Mouse (Mus musculus) brain, adult 2 months (tissue): ENCODE measurements at regions not wholly inside any gene's neighbourhood (a gene's known extent, or its start where the extent isn't known, plus 50 kb on each side); places are given as distances from the start of the nearest gene placed in this dataset.

Experiments
- DNase-seq: peaks from one replicate; pipeline ENCODE4 v3.0.0; 2011; ENCODE audit warnings: low read depth, low spot score

DNA sequence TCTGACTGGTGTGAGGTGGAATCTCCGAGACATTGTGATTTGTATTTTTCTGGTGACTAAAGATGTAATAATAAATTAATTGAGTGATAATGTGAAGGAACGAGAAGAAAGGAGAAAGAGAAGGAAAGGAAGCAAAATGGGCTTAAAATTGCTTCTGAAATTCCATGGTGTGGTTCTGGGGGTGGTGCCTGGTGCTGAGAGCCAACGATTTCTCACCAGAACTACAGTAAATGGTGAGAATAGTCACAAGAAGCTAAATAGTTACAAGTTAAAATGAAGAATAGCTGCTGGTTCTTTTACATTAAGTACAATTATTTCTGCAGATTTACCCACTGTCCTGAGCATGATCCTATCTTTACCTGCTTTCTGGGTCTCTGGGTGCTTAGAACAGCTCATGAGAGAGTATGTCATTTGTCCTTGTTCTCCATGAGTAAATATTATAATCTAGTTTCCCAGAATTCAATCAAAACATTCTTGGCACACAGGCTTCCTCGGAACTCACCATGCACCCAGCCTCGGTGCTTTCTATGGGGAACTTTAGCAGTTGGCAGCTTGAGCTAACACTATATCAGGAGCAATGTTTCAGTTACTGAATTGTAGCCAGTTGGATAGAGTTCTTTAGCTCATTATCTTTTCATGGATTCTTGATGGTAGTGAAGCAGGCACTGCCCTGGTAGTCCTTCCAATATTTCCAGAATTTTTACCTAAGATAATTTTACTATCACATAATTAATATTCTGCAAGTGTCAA lies 1198.6 kb downstream of the Epha7 start:
- peak; percentile 14 for DNase-seq

DNA sequence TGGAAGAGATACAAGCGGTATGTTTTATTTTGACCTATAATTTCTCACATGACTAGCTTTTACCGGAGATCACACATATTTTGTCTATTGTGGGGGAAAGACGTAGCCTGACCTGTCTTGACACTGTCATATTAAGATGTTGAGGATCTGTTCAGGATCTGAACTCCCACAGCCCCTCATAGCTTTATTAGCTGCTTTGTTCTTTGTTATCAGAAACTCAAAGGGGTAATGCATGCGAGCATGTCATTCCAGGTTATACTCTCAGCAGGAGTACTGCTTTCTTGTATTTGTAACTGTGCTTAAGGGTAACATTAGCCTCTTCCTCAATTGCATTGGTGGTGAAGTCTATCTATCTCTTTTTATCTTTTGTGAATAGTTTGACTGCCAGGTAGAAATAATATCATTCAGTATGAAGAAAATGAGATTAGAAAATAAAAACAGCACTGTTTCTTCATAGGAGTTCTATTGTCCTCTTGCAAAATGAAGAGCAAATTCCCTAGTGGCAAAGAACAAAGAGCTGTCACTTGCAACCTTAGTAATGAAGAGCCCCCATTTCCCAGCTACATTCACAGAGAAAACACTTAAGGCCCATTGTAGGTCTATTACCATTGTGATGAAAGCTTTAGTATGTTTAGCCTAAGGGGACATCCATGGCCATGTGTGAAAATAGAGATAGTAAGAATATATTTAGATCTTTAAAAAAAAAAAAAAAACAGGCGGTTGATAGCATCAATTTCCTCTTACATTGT lies 1226.7 kb downstream of the Epha7 start:
- DNase-seq, result no peak

DNA sequence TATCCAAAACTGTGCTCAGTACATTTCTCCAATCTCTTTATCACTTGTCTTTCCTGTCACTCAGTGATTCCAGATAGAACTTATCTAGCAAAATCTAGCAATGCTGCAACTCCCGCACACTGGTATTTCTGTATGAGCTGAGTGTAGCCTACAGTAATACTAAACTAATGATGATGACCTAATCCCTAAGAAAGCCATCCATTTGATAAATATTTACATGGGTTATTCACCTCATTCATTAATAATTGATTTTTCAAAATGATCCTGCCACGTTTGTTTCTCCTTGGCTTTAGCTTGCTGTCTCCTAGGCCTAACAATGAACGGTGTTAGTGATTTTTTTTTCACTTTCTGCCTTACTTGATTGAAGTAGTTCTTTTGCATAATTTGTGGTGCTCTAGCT lies 1252.1 kb downstream of the Epha7 start:
- no peak for DNase-seq

DNA sequence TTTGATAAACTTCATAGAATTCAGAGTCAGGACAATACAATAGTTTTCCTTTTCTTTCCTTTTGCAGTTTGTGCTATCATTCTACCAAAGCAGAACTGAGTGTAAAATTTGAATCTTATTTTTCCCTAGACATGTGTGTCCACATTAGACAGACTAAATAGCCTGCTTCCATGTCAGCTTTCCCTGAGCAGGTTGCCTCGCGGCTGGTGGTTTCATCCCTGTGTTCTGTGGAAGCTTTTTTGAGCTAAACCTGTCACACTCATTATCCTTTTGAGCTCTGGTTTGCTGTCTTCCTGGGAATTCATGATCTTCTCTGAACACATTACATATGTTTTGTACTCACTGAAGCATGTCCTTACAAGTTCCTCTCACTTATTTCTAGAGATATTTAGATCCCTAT lies 1286.2 kb downstream of the Epha7 start:
- no peak for DNase-seq

DNA sequence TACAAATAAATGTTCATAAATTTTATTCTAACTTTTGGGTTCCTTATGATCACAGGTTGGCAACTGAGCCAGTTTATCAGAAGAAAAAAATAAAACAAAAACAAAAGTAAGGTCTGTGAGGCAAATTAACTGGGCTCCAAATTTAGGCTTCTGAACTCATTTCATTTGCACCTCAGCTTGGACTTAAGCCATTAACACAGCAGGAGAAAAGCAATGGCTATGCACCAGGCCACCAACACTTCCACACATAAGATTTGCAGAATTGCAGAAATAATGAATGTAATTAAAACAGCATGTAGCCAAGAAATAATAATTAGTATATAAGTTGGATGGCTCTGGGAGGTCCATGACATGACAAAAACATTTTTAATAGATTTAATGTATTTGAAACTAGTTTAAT lies 1320.1 kb downstream of the Epha7 start:
- peak; percentile 5 for DNase-seq
